Mouse (Mus musculus): ENCODE measurements around the gene Gm12185. TPM values are rescaled to one million over a fixed set of nuclear protein-coding genes. Genes with fewer than 3 reads are reported as not detected.
A peak's percentile ranks its signal among the peaks of the same experiment; 100 is the strongest.

Gm12185 gene
- polyA plus RNA-seq, 1 experiment from 2014 or later, result not detected

GRCm38 (mm10) chr11:48866481-48866880, 125.5 kb downstream of the Gm12185 start:
- WGBS, result 94% methylated on average over 9 of the region's 9 CpGs
- no peak overlapping the region for H3K27ac ChIP-seq (replicated peaks)

GRCm38 (mm10) chr11:48863808-48864207, 128.2 kb downstream of the Gm12185 start:
- Histone ChIP-seq H3K36me3 (no peaks in the 10 kb centered on the region), H3K9me3 (replicated peaks) (no peaks in the 10 kb centered on the region), H3K27ac (replicated peaks) (no peak overlapping the region), H3K4me1 (peaks cover 1% of the 10 kb centered on the region), H3K4me3 (no peak overlapping the region), H3K27me3 (ENCODE audit: low read depth, poor library complexity, severe bottlenecking) (peaks cover 11% of the 10 kb centered on the region; the same call in 1 of the 2 replicates)
- WGBS, result 86% methylated on average over 3 of the region's 3 CpGs
- DNase-seq (ENCODE audit: low spot score), result no peak

More at GRCm38 (mm10) chr11:48866481-48866880, 125.5 kb downstream of the Gm12185 start:
- no peak for DNase-seq (ENCODE audit: low spot score)
- Histone ChIP-seq H3K4me1 (peaks cover 9% of the 10 kb centered on the region), H3K4me3 (no peak overlapping the region), H3K9me3 (replicated peaks) (no peaks in the 10 kb centered on the region), H3K27me3 (ENCODE audit: low read depth, poor library complexity, severe bottlenecking) (peaks cover 8% of the 10 kb centered on the region; the same call in 1 of the 2 replicates), H3K36me3 (no peaks in the 10 kb centered on the region)

- Histone ChIP-seq H3K27me3 (ENCODE audit: low read depth, poor library complexity, severe bottlenecking) (peaks cover 20% of the 10 kb centered on the region; the same call in 1 of the 2 replicates), H3K9me3 (replicated peaks) (no peaks in the 10 kb centered on the region), H3K4me3 (no peak overlapping the region), H3K4me1 (peaks cover 11% of the 10 kb centered on the region), H3K27ac (replicated peaks) (no peak overlapping the region), H3K36me3 (no peaks in the 10 kb centered on the region)
- 89% methylated on average over 1 of the region's 1 CpGs for WGBS
- no peak for DNase-seq (ENCODE audit: low spot score)
These were observed 129.2 kb downstream of the Gm12185 start for GRCm38 (mm10) chr11:48862784-48863319.

- Histone ChIP-seq H3K9me3 (replicated peaks) (no peaks in the 10 kb centered on the region), H3K27ac (replicated peaks) (no peak overlapping the region), H3K27me3 (ENCODE audit: low read depth, poor library complexity, severe bottlenecking) (peaks cover 26% of the 10 kb centered on the region), H3K36me3 (no peaks in the 10 kb centered on the region), H3K4me3 (peak overlapping the region; percentile 56), H3K4me1 (peaks cover 25% of the 10 kb centered on the region)
- DNase-seq (ENCODE audit: low spot score), result no peak
- under 1% methylated on average over 6 of the region's 6 CpGs for WGBS
These were observed 133.0 kb downstream of the Gm12185 start for GRCm38 (mm10) chr11:48859014-48859413.

Other genes starting within 250 kb of the Gm12185 start
- gene Rack1, start 191.9 kb downstream of the Gm12185 start, polyA plus RNA-seq (2016; fragmentation: Nextera tagmentation; extraction: Ambion mirVana), result 659 and 788 TPM in 2 replicates
- 4.7 and 5.3 TPM in 2 replicates for gene Trim41, start 174.9 kb downstream of the Gm12185 start, polyA plus RNA-seq (2016; fragmentation: Nextera tagmentation; extraction: Ambion mirVana)
- gene Trim7, start 166.1 kb downstream of the Gm12185 start, polyA plus RNA-seq (2016; fragmentation: Nextera tagmentation; extraction: Ambion mirVana), result 0.32 and 0.99 TPM in 2 replicates
- gene Gm12184, start 165.6 kb downstream of the Gm12185 start, polyA plus RNA-seq (2016; fragmentation: Nextera tagmentation; extraction: Ambion mirVana), result 2.1 and 3.2 TPM in 2 replicates
- 1.2 and 1.6 TPM in 2 replicates for gene Irgm1, start 120.5 kb downstream of the Gm12185 start, polyA plus RNA-seq (2016; fragmentation: Nextera tagmentation; extraction: Ambion mirVana)
- gene Gm5431, start 90.0 kb downstream of the Gm12185 start, polyA plus RNA-seq (2016; fragmentation: Nextera tagmentation; extraction: Ambion mirVana), result 0.07 and 0.16 TPM in 2 replicates
- gene Psme2b, start 46.0 kb downstream of the Gm12185 start, polyA plus RNA-seq (2016; fragmentation: Nextera tagmentation; extraction: Ambion mirVana), result 2.1 and 2.6 TPM in 2 replicates
- not detected in 2 replicates for gene Olfr56, start 13.3 kb downstream of the Gm12185 start, polyA plus RNA-seq (2016; fragmentation: Nextera tagmentation; extraction: Ambion mirVana)
- 0.28 and 0.34 TPM in 2 replicates for gene 9930111J21Rik1, start 12.8 kb downstream of the Gm12185 start, polyA plus RNA-seq (2016; fragmentation: Nextera tagmentation; extraction: Ambion mirVana)
- not detected in 2 replicates for gene Tgtp1, start 1.9 kb upstream of the Gm12185 start, polyA plus RNA-seq (2016; fragmentation: Nextera tagmentation; extraction: Ambion mirVana)
- gene 9930111J21Rik2, start 59.0 kb upstream of the Gm12185 start, polyA plus RNA-seq (2016; fragmentation: Nextera tagmentation; extraction: Ambion mirVana), result 0.17 and 0.21 TPM in 2 replicates
- not detected in 2 replicates for gene Tgtp2, start 72.0 kb upstream of the Gm12185 start, polyA plus RNA-seq (2016; fragmentation: Nextera tagmentation; extraction: Ambion mirVana)
- 0.14 and 0.25 TPM in 2 replicates for gene Ifi47, start 84.4 kb upstream of the Gm12185 start, polyA plus RNA-seq (2016; fragmentation: Nextera tagmentation; extraction: Ambion mirVana)
- not detected in 2 replicates for gene Olfr1396, start 122.6 kb upstream of the Gm12185 start, polyA plus RNA-seq (2016; fragmentation: Nextera tagmentation; extraction: Ambion mirVana)
- not detected in 2 replicates for gene Olfr1395, start 150.0 kb upstream of the Gm12185 start, polyA plus RNA-seq (2016; fragmentation: Nextera tagmentation; extraction: Ambion mirVana)
- gene Olfr1394, start 162.2 kb upstream of the Gm12185 start, polyA plus RNA-seq (2016; fragmentation: Nextera tagmentation; extraction: Ambion mirVana), result not detected in 2 replicates
- gene Btnl9, start 194.9 kb upstream of the Gm12185 start, polyA plus RNA-seq (2016; fragmentation: Nextera tagmentation; extraction: Ambion mirVana), result 0.11 TPM in 1 of 2 replicates, not detected in the other
- 42.3 and 51.5 TPM in 2 replicates for gene Zfp62, start 211.1 kb upstream of the Gm12185 start, polyA plus RNA-seq (2016; fragmentation: Nextera tagmentation; extraction: Ambion mirVana)